17 mouse cellular contexts compared by ENCODE assay signal in genomic region chr9:40578726-40579625, GRCm38 (mm10). TPM values are rescaled to one million over a fixed set of nuclear protein-coding genes. Genes with fewer than 3 reads are reported as not detected.
DNase-seq lines count a peak whose midpoint lies in the region; ATAC-seq and TF ChIP-seq lines count a peak whose summit lies in the region.
"Had no signal": no experiment of that assay in that cellular context is flagged by ENCODE, and none has a peak within 500 bp of the region (broad histone marks: within the 10 kb centered on the region; RNA-seq: fewer than 3 reads in every experiment).

No protein-coding gene starts in this region.

- H3K27ac ChIP-seq in hindbrain, postnatal 0 days, result no peak overlapping the region
- H3K27ac ChIP-seq: embryonic facial prominence, embryonic 15.5 days; heart, adult 2 months; limb, embryonic 15.5 days; midbrain, embryonic 12.5 days; neural tube, embryonic 12.5 days had no signal

- ATAC-seq in hindbrain, postnatal 0 days, result peak; percentile 27

- H3K9me3 ChIP-seq in hindbrain, postnatal 0 days (ENCODE audit: low read length), result no peaks in the 10 kb centered on the region
- H3K9me3 ChIP-seq: embryonic facial prominence, embryonic 15.5 days; limb, embryonic 15.5 days; midbrain, embryonic 12.5 days; neural tube, embryonic 12.5 days had no signal

- no peaks in the 10 kb centered on the region for H3K27me3 ChIP-seq in hindbrain, postnatal 0 days (ENCODE audit: insufficient read depth, low read length)
- H3K27me3 ChIP-seq: embryonic facial prominence, embryonic 15.5 days; limb, embryonic 15.5 days; midbrain, embryonic 12.5 days; neural tube, embryonic 12.5 days had no signal

- intact Hi-C loops in left cerebral cortex, postnatal 14 days (cut with DNase I), result no loop called here
- intact Hi-C loops in left cerebral cortex, postnatal 4 days (cut with DNase I), result no loop called here

- TF ChIP-seq CTCF in hindbrain, postnatal 0 days (IDR thresholded peaks at IDR 0.05; ENCODE audit: low read depth), result no peak
- TF ChIP-seq CTCF in lung, adult 2 months (IDR thresholded peaks at IDR 0.05; ENCODE audit: insufficient read depth, low read length), result no peak

- no peak overlapping the region for H3K9ac ChIP-seq in hindbrain, postnatal 0 days (replicated peaks; ENCODE audit: low read length)
- H3K9ac ChIP-seq: embryonic facial prominence, embryonic 15.5 days; limb, embryonic 15.5 days; midbrain, embryonic 12.5 days; neural tube, embryonic 12.5 days had no signal

- no peak for TF ChIP-seq POLR2A in lung, adult 2 months (IDR thresholded peaks at IDR 0.05; ENCODE audit: borderline replicate concordance, extremely low read depth, low read depth, low read length)

- no peaks in the 10 kb centered on the region for H3K4me1 ChIP-seq in hindbrain, postnatal 0 days (ENCODE audit: insufficient read depth, low read length)
- peaks cover 2% of the 10 kb centered on the region; the same call in 1 of the 2 replicates for H3K4me1 ChIP-seq in lung, adult 2 months (ENCODE audit: control insufficient read depth, insufficient read depth, low read length)
- H3K4me1 ChIP-seq: limb, embryonic 15.5 days; midbrain, embryonic 12.5 days; neural tube, embryonic 12.5 days had no signal

- 64% methylated on average over 11 of the region's 11 CpGs for WGBS in hindbrain, postnatal 0 days
- WGBS in lung, adult 2 months, result 61% methylated on average over 11 of the region's 11 CpGs

- DNase-seq in cerebellum, adult 9-11 months, result peak; percentile 57
- DNase-seq in cerebellum, adult 8-10 months, result no peak
- DNase-seq in left cerebral cortex, postnatal 14 days (ENCODE audit: low spot score in 2 of 2), result peak; percentile 30 to 50
- DNase-seq in left cerebral cortex, postnatal 4 days, result no peak
- peak; percentile 54 for DNase-seq in NIH3T3 (ENCODE audit: low read depth)
- DNase-seq in hindbrain, postnatal 0 days (ENCODE audit: low spot score), result no peak
- no peak for DNase-seq in lung, adult 2 months
- DNase-seq in lung, postnatal 10 days, result no peak
- DNase-seq: B cell, adult 2 months; embryo, embryonic 11 days; heart, adult 2 months; kidney, adult 2 months; kidney, postnatal 4 days had no signal

- H3K36me3 ChIP-seq in hindbrain, postnatal 0 days (ENCODE audit: insufficient read depth, low read length), result no peaks in the 10 kb centered on the region
- H3K36me3 ChIP-seq: embryonic facial prominence, embryonic 15.5 days; limb, embryonic 15.5 days; midbrain, embryonic 12.5 days; neural tube, embryonic 12.5 days had no signal

- no peak overlapping the region for H3K4me3 ChIP-seq in hindbrain, postnatal 0 days (ENCODE audit: low read length)
- no peak overlapping the region for H3K4me3 ChIP-seq in lung, adult 2 months (replicated peaks; ENCODE audit: extremely low read depth, low read depth, low read length)
- H3K4me3 ChIP-seq: embryonic facial prominence, embryonic 15.5 days; heart, adult 2 months; limb, embryonic 15.5 days; midbrain, embryonic 12.5 days; neural tube, embryonic 12.5 days had no signal

- H3K4me2 ChIP-seq in hindbrain, postnatal 0 days (ENCODE audit: low read depth, low read length), result no peak overlapping the region
- H3K4me2 ChIP-seq: embryonic facial prominence, embryonic 15.5 days; limb, embryonic 15.5 days; midbrain, embryonic 12.5 days; neural tube, embryonic 12.5 days had no signal

RNA-seq across cellular contexts. Expression of gene Gramd1b, which starts 47.8 kb away (rescaled TPM):
- total RNA-seq in left cerebral cortex, postnatal 14 days (2021), result 100 to 1,000 TPM; 155 to 181 TPM
- total RNA-seq in left cerebral cortex, postnatal 4 days (2021), result 100 to 1,000 TPM; 108 to 117 TPM
- 40.4 and 57.2 TPM in 2 replicates for total RNA-seq in hindbrain, postnatal 0 days (2014; rRNA removed)
- polyA plus RNA-seq in hindbrain, postnatal 0 days (2015; fragmentation: Nextera tagmentation; extraction: Ambion mirVana), result 15.8 and 16.7 TPM in 2 replicates
- 14.9 and 19.0 TPM in 2 replicates for polyA plus RNA-seq in lung, adult 2 months (2012; rRNA removed)

Comparison
In these comparisons a context has a peak if more than half of its experiments do, and no peak if none do; other contexts are left out.
1. DNase-seq: peak in cerebellum, adult 9-11 months (single experiment), left cerebral cortex, postnatal 14 days (2 of 2) and NIH3T3 (single experiment); none in cerebellum, adult 8-10 months (single experiment), left cerebral cortex, postnatal 4 days (single experiment), hindbrain, postnatal 0 days (single experiment), lung, adult 2 months (single experiment) and lung, postnatal 10 days (single experiment).